Mouse (Mus musculus): ENCODE measurements around the gene Olfm2.

DNA sequence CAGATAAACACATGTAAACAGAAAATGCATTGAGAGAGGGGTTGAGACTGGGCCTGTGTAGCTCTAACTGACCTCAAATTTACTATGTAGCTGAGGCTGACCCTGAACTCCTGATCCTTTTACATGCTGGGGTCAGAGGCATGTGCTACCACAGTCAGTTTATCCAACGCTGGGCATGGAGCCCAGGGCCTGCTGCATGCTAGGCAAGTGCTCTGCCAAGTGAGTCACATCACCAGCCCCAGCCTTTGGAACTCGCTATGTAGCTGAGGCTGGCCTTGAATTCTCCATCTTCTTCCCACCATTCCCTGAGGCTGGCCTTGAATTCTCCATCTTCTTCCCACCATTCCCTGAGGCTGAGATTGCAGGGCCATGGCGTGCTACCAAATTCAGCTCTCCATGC is 35.7 kb downstream of the Olfm2 start:
- TF ChIP-seq GATA1 (IDR thresholded peaks at IDR 0.05; ENCODE audit: low read length) (no peak), TAL1 (IDR thresholded peaks at IDR 0.05; ENCODE audit: low read length) (no peak)

Measured in erythroblast, embryonic 14.5 days (primary cell).